Mouse (Mus musculus): ENCODE results near the gene Brms1l.

Gene Brms1l

GRCm38 (mm10) chr12:55867738-55868137 is 31.6 kb downstream of the Brms1l start:
- no peak for DNase-seq

GRCm38 (mm10) chr12:55869622-55870322 is 33.6 kb downstream of the Brms1l start:
- no peak for DNase-seq

- DNase-seq, result no peak
Observed at GRCm38 (mm10) chr12:55885449-55885848, 49.3 kb downstream of the Brms1l start.

- DNase-seq, result peak; percentile 38
Observed at GRCm38 (mm10) chr12:55888570-55888969, 52.4 kb downstream of the Brms1l start.

- DNase-seq, result no peak
Observed at GRCm38 (mm10) chr12:55904801-55905200, 68.7 kb downstream of the Brms1l start.

- no peak for DNase-seq
Observed at GRCm38 (mm10) chr12:55912138-55912537, 76.0 kb downstream of the Brms1l start.

DNA sequence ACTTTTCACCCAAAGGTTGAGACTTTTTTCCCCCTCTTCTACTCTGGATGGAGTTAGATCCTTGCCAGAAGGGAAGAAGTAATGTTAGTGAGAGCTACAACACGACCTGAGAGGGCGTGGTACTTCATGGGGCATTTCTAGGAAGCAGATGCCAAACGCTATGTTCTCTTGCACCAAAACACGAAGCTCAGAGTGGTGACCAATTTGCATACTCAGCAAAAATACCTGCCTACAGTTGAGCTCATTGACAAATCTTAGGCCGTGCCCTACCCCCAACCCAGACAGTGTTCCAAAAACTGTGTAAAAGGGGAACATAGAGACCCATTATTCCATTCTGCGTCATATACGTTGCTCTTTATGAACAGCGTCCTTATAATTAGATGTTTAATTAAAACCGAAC is 77.1 kb downstream of the Brms1l start:
- no peak for DNase-seq

DNA sequence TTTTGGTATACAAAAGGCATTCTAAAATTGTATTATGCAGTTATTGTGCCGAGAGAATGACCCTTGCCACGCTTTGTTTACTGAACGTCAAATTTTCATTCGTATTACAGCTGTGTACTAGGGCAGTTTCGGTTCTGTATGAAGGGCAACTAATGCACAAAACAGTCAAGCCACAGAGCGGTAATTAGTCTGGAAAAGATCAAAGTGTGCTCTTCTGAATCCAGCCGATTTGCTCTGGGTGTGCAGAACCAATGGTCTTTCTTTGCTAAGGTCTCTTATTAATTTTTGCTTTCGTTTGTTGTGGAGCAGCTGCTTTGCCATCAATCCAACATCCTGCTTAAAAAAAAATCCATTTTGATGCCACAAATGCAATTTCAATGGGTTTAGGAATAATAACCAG is 80.1 kb downstream of the Brms1l start:
- DNase-seq, result no peak

- DNase-seq, result no peak
Observed at GRCm38 (mm10) chr12:55917020-55917419, 80.9 kb downstream of the Brms1l start.

Measured in right cerebral cortex, postnatal 14 days (tissue).